Comparison of ENCODE assay signal across 11 mouse cellular contexts in the genomic region with DNA sequence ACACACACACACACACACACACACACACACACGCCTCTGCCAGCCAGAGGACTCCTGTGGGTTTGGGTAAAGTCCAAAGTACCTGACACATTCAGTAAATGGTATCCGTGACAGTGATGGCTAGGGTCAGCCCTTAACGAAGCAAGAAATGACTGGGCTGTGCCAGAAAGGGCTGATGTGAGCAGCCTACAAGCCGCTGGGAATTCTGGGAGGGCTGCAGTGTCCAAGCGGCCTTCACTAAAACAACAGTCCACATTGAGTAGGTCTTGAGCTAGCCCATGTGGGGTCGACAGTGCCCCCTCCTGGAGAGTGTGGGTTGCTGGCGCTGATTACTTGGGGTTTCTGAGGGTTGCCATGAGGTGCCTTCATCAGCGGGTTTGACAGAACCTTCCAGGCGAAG. TPM values are rescaled to one million over a fixed set of nuclear protein-coding genes. Genes with fewer than 3 reads are reported as not detected.
A peak's percentile ranks its signal among the peaks of the same experiment; 100 is the strongest.
DNase-seq lines count a peak whose midpoint lies in the region; ATAC-seq and TF ChIP-seq lines count a peak whose summit lies in the region.
"Had no signal": no experiment of that assay in that cellular context is flagged by ENCODE, and none has a peak within 500 bp of the region (broad histone marks: within the 10 kb centered on the region; RNA-seq: fewer than 3 reads in every experiment).

No protein-coding gene starts in this region.

- H3K27me3 ChIP-seq in forebrain, postnatal 0 days (ENCODE audit: insufficient read depth, low read length): no peaks in the 10 kb centered on the region
- no peaks in the 10 kb centered on the region for H3K27me3 ChIP-seq in forebrain, embryonic 13.5 days
- H3K27me3 ChIP-seq in testis, adult 2 months (ENCODE audit: control insufficient read depth, insufficient read depth, low read length): no peaks in the 10 kb centered on the region
- H3K27me3 ChIP-seq in kidney, postnatal 0 days (ENCODE audit: insufficient read depth, low read length): no peaks in the 10 kb centered on the region
- peaks cover 4% of the 10 kb centered on the region; the same call in 1 of the 2 replicates for H3K27me3 ChIP-seq in small intestine, adult 2 months (ENCODE audit: control insufficient read depth, insufficient read depth, low read length)
- H3K27me3 ChIP-seq in forebrain, embryonic 16.5 days (replicated peaks; ENCODE audit: control insufficient read depth, insufficient read depth, low read length): no peaks in the 10 kb centered on the region
- H3K27me3 ChIP-seq in forebrain, embryonic 15.5 days: no peaks in the 10 kb centered on the region
- H3K27me3 ChIP-seq: embryonic facial prominence, embryonic 12.5 days; limb, embryonic 13.5 days; neural tube, embryonic 12.5 days had no signal

- no peaks in the 10 kb centered on the region for H3K4me1 ChIP-seq in forebrain, postnatal 0 days (ENCODE audit: insufficient read depth)
- peaks cover 24% of the 10 kb centered on the region for H3K4me1 ChIP-seq in forebrain, embryonic 13.5 days
- no peaks in the 10 kb centered on the region; the same call in 1 of the 2 replicates for H3K4me1 ChIP-seq in testis, adult 2 months (ENCODE audit: control insufficient read depth, insufficient read depth, low read length)
- H3K4me1 ChIP-seq in kidney, postnatal 0 days (replicated peaks; ENCODE audit: insufficient read depth, low read length): peaks cover 8% of the 10 kb centered on the region; the same call in 1 of the 2 replicates
- peaks cover 4% of the 10 kb centered on the region; the same call in 1 of the 2 replicates for H3K4me1 ChIP-seq in small intestine, adult 2 months (ENCODE audit: control insufficient read depth, insufficient read depth, insufficient read length, low read length)
- H3K4me1 ChIP-seq in forebrain, embryonic 16.5 days (replicated peaks; ENCODE audit: control insufficient read depth, insufficient read depth, low read length): peaks cover 7% of the 10 kb centered on the region
- peaks cover 27% of the 10 kb centered on the region for H3K4me1 ChIP-seq in forebrain, embryonic 15.5 days

- H3K27ac ChIP-seq in forebrain, postnatal 0 days (ENCODE audit: low read depth, low read length): no peak overlapping the region
- H3K27ac ChIP-seq in forebrain, embryonic 13.5 days: no peak overlapping the region
- H3K27ac ChIP-seq in testis, adult 2 months (ENCODE audit: control insufficient read depth, insufficient read depth, low read depth, low read length): no peak overlapping the region
- peak overlapping the region; percentile 54; the same call in 1 of the 2 replicates for H3K27ac ChIP-seq in kidney, postnatal 0 days
- H3K27ac ChIP-seq in small intestine, adult 2 months (ENCODE audit: insufficient read depth, low read depth, low read length): no peak overlapping the region
- H3K27ac ChIP-seq in forebrain, embryonic 16.5 days (ENCODE audit: low read length): no peak overlapping the region
- H3K27ac ChIP-seq in forebrain, embryonic 15.5 days (replicated peaks): no peak overlapping the region
- H3K27ac ChIP-seq: embryonic facial prominence, embryonic 12.5 days; neural tube, embryonic 12.5 days had no signal

- H3K9ac ChIP-seq in forebrain, postnatal 0 days: no peak overlapping the region
- H3K9ac ChIP-seq in forebrain, embryonic 13.5 days: no peak overlapping the region
- no peak overlapping the region for H3K9ac ChIP-seq in kidney, postnatal 0 days (ENCODE audit: low read depth, low read length)
- no peak overlapping the region for H3K9ac ChIP-seq in forebrain, embryonic 16.5 days (replicated peaks; ENCODE audit: low read depth, low read length)
- H3K9ac ChIP-seq in forebrain, embryonic 15.5 days (replicated peaks): no peak overlapping the region
- H3K9ac ChIP-seq: embryonic facial prominence, embryonic 12.5 days; limb, embryonic 13.5 days; neural tube, embryonic 12.5 days had no signal

- ATAC-seq in forebrain, postnatal 0 days: no peak
- no peak for ATAC-seq in forebrain, embryonic 13.5 days
- ATAC-seq in kidney, postnatal 0 days (replicated peaks; ENCODE audit: low FRiP score, low read depth): peak; percentile 52
- no peak for ATAC-seq in forebrain, embryonic 16.5 days
- no peak for ATAC-seq in forebrain, embryonic 15.5 days (replicated peaks)

- H3K4me3 ChIP-seq in forebrain, postnatal 0 days (ENCODE audit: low read depth, low read length): no peak overlapping the region
- H3K4me3 ChIP-seq in forebrain, embryonic 13.5 days: no peak overlapping the region
- H3K4me3 ChIP-seq in testis, adult 2 months (ENCODE audit: control insufficient read depth, low read depth, low read length): no peak overlapping the region
- no peak overlapping the region for H3K4me3 ChIP-seq in kidney, postnatal 0 days (replicated peaks; ENCODE audit: low read depth, low read length)
- H3K4me3 ChIP-seq in small intestine, adult 2 months (ENCODE audit: low read depth, low read length): no peak overlapping the region
- no peak overlapping the region for H3K4me3 ChIP-seq in forebrain, embryonic 16.5 days (replicated peaks; ENCODE audit: low read length)
- H3K4me3 ChIP-seq in forebrain, embryonic 15.5 days: no peak overlapping the region
- H3K4me3 ChIP-seq: embryonic facial prominence, embryonic 12.5 days; limb, embryonic 13.5 days; neural tube, embryonic 12.5 days had no signal

- no peak for DNase-seq in forebrain, postnatal 0 days
- DNase-seq in testis, postnatal 14 days (ENCODE audit: low spot score): no peak
- no peak for DNase-seq in kidney, postnatal 0 days (ENCODE audit: low spot score)

- H3K36me3 ChIP-seq in forebrain, postnatal 0 days (ENCODE audit: insufficient read depth): no peaks in the 10 kb centered on the region
- no peaks in the 10 kb centered on the region for H3K36me3 ChIP-seq in forebrain, embryonic 13.5 days (ENCODE audit: poor library complexity, severe bottlenecking)
- no peaks in the 10 kb centered on the region for H3K36me3 ChIP-seq in testis, adult 2 months (ENCODE audit: control insufficient read depth, insufficient read depth, low read length)
- no peaks in the 10 kb centered on the region for H3K36me3 ChIP-seq in kidney, postnatal 0 days (ENCODE audit: insufficient read depth, low read length)
- no peaks in the 10 kb centered on the region for H3K36me3 ChIP-seq in small intestine, adult 2 months (ENCODE audit: control insufficient read depth, insufficient read depth, low read length)
- no peaks in the 10 kb centered on the region for H3K36me3 ChIP-seq in forebrain, embryonic 16.5 days (ENCODE audit: control insufficient read depth, insufficient read depth)
- H3K36me3 ChIP-seq in forebrain, embryonic 15.5 days: no peaks in the 10 kb centered on the region
- H3K36me3 ChIP-seq: embryonic facial prominence, embryonic 12.5 days; limb, embryonic 13.5 days; neural tube, embryonic 12.5 days had no signal

- 67% methylated on average over 9 of the region's 9 CpGs for WGBS in forebrain, postnatal 0 days
- 68% methylated on average over 9 of the region's 9 CpGs for WGBS in forebrain, embryonic 13.5 days
- WGBS in kidney, postnatal 0 days: 76% methylated on average over 9 of the region's 9 CpGs
- 51% methylated on average over 9 of the region's 9 CpGs for WGBS in small intestine, adult 2 months
- WGBS in forebrain, embryonic 16.5 days: 65% methylated on average over 9 of the region's 9 CpGs
- WGBS in forebrain, embryonic 15.5 days: 68% methylated on average over 9 of the region's 9 CpGs

- H3K9me3 ChIP-seq in forebrain, postnatal 0 days (ENCODE audit: low read length): no peaks in the 10 kb centered on the region
- H3K9me3 ChIP-seq in forebrain, embryonic 13.5 days (replicated peaks): no peaks in the 10 kb centered on the region
- H3K9me3 ChIP-seq in kidney, postnatal 0 days (replicated peaks; ENCODE audit: low read length): no peaks in the 10 kb centered on the region
- H3K9me3 ChIP-seq in forebrain, embryonic 16.5 days (ENCODE audit: control insufficient read depth, low read length): no peaks in the 10 kb centered on the region
- no peaks in the 10 kb centered on the region for H3K9me3 ChIP-seq in forebrain, embryonic 15.5 days
- H3K9me3 ChIP-seq: embryonic facial prominence, embryonic 12.5 days; limb, embryonic 13.5 days; neural tube, embryonic 12.5 days had no signal

- no peak overlapping the region for H3K4me2 ChIP-seq in forebrain, postnatal 0 days (ENCODE audit: low read depth)
- H3K4me2 ChIP-seq in forebrain, embryonic 13.5 days: no peak overlapping the region
- no peak overlapping the region for H3K4me2 ChIP-seq in kidney, postnatal 0 days (ENCODE audit: low read length)
- no peak overlapping the region for H3K4me2 ChIP-seq in forebrain, embryonic 16.5 days (ENCODE audit: low read length)
- H3K4me2 ChIP-seq in forebrain, embryonic 15.5 days (replicated peaks): no peak overlapping the region
- H3K4me2 ChIP-seq: embryonic facial prominence, embryonic 12.5 days; limb, embryonic 13.5 days; neural tube, embryonic 12.5 days had no signal

- peak; percentile 24; the same call in 1 of the 2 replicates for TF ChIP-seq CTCF in forebrain, postnatal 0 days (IDR thresholded peaks at IDR 0.05; ENCODE audit: low read depth)
- peak; percentile 14; the same call in 1 of the 2 replicates for TF ChIP-seq CTCF in testis, adult 2 months (IDR thresholded peaks at IDR 0.05; ENCODE audit: control insufficient read depth, insufficient read depth, insufficient replicate concordance, low read depth, low read length)
- peak; percentile 40; the same call in 1 of the 2 replicates for TF ChIP-seq CTCF in kidney, postnatal 0 days (IDR thresholded peaks at IDR 0.05; ENCODE audit: low read depth)
- peak; percentile 27; the same call in 1 of the 2 replicates for TF ChIP-seq CTCF in small intestine, adult 2 months (IDR thresholded peaks at IDR 0.05; ENCODE audit: extremely low read depth, insufficient read length, insufficient replicate concordance, low read depth, low read length)

- no peak for TF ChIP-seq POLR2A in testis, adult 2 months (IDR thresholded peaks at IDR 0.05; ENCODE audit: control insufficient read depth, low read depth, low read length)
- no peak for TF ChIP-seq POLR2A in small intestine, adult 2 months (IDR thresholded peaks at IDR 0.05; ENCODE audit: low read depth, low read length)

RNA-seq across cellular contexts. Expression of a gene that starts 33.8 kb away (rescaled TPM):
- total RNA-seq in forebrain, postnatal 0 days (2014; rRNA removed): 1.8 and 2.0 TPM in 2 replicates
- polyA plus RNA-seq in forebrain, postnatal 0 days (2015; fragmentation: Nextera tagmentation; extraction: Ambion mirVana): 1.2 and 1.8 TPM in 2 replicates
- 0.75 and 0.83 TPM in 2 replicates for polyA plus RNA-seq in forebrain, embryonic 13.5 days (2015; fragmentation: Nextera tagmentation; extraction: Ambion mirVana)
- polyA plus RNA-seq in testis, adult 2 months (2012; rRNA removed): 117 and 119 TPM in 2 replicates
- polyA plus RNA-seq in kidney, postnatal 0 days (2015; fragmentation: Nextera tagmentation; extraction: Ambion mirVana): 6.0 and 7.3 TPM in 2 replicates
- 3.0 and 3.4 TPM in 2 replicates for polyA plus RNA-seq in small intestine, adult 2 months (2012; rRNA removed)
- polyA plus RNA-seq in forebrain, embryonic 16.5 days (2015; fragmentation: Nextera tagmentation; extraction: Ambion mirVana): 0.71 and 0.84 TPM in 2 replicates
- 1.0 and 1.2 TPM in 2 replicates for polyA plus RNA-seq in forebrain, embryonic 15.5 days (2015; fragmentation: Nextera tagmentation; extraction: Ambion mirVana)

Comparison
In these comparisons a context has a peak if more than half of its experiments do, and no peak if none do; other contexts are left out.
1. RNA of a gene that starts 33.8 kb away (polyA plus RNA-seq): 117 to 119 TPM in testis, adult 2 months; 6.0 to 7.3 TPM in kidney, postnatal 0 days, 3.0 to 3.4 TPM in small intestine, adult 2 months, 1.2 to 1.8 TPM in forebrain, postnatal 0 days, 1.0 to 1.2 TPM in forebrain, embryonic 15.5 days, 0.75 to 0.83 TPM in forebrain, embryonic 13.5 days and 0.71 to 0.84 TPM in forebrain, embryonic 16.5 days; every median in the first group is over 10 times any median in the second.
2. Peak in every context shown above with its lines, with median percentiles within 50 percentile points of each other: CTCF ChIP-seq.